ENCODE assay signal across 15 mouse cellular contexts in the genomic region with DNA sequence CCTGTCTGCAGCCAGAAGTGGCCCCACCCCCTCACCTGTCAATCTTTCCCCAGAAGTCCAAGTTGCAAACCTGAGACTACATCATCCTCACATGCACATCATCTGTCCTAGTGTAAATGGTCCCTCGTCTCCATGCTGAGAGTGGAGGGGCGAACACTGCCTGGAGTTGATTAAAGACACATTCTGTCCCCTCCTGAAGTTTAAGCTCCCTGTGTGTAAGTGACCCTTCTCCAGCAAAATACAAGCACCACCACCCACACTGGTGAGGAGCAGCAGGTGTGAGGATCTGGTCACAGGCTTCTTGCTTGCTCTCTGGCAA.
"Had no signal": no experiment of that assay in that cellular context is flagged by ENCODE, and none has a peak within 500 bp of the region (broad histone marks: within the 10 kb centered on the region; RNA-seq: fewer than 3 reads in every experiment).

No protein-coding gene starts in this region.

- H3K4me1 ChIP-seq: kidney, embryonic 15.5 days; liver, embryonic 13.5 days; lung, embryonic 15.5 days; megakaryocyte, embryonic 14.5 days had no signal

- H3K4me2 ChIP-seq: kidney, embryonic 15.5 days; liver, embryonic 13.5 days; lung, embryonic 15.5 days; midbrain, embryonic 12.5 days had no signal

- H3K36me3 ChIP-seq: kidney, embryonic 15.5 days; liver, embryonic 13.5 days; lung, embryonic 15.5 days; midbrain, embryonic 12.5 days had no signal

- H3K27me3 ChIP-seq: liver, embryonic 13.5 days; megakaryocyte, embryonic 14.5 days had no signal

- H3K4me3 ChIP-seq: kidney, embryonic 15.5 days; liver, embryonic 13.5 days; lung, embryonic 15.5 days; megakaryocyte, embryonic 14.5 days; midbrain, embryonic 12.5 days had no signal

- ATAC-seq: liver, postnatal 0 days had no signal

- DNase-seq: kidney, adult 18-20 months; kidney, postnatal 14 days; left cerebral cortex, postnatal 4 days; liver; liver, embryonic 13.5 days; liver, postnatal 0 days; lung, postnatal 14 days; right cerebral cortex, adult 18-20 months; right cerebral cortex, postnatal 25 days; thymus, postnatal 4 days had no signal

- H3K9me3 ChIP-seq: kidney, embryonic 15.5 days; liver, embryonic 13.5 days; lung, embryonic 15.5 days; megakaryocyte, embryonic 14.5 days; midbrain, embryonic 12.5 days had no signal

- H3K9ac ChIP-seq: kidney, embryonic 15.5 days; liver, embryonic 13.5 days; liver, postnatal 0 days; lung, embryonic 15.5 days; midbrain, embryonic 12.5 days had no signal

- H3K27ac ChIP-seq: kidney, embryonic 15.5 days; liver, embryonic 13.5 days; lung, embryonic 15.5 days; macrophage; midbrain, embryonic 12.5 days had no signal
